Mouse (Mus musculus): Measurements from ENCODE around the gene Bpifa3.
"Not testable (repeated sequence)": the region's sequence is repeated elsewhere in the genome, so short reads cannot be mapped to it uniquely, and the experiment has no call there.

The Bpifa3 gene

GRCm38 (mm10) chr2:154130120-154130519 lies at the start of gene Bpifa3:
TSS of gene Bpifa3 (plus strand) at chr2:154130336.
- DNase-seq = no peak

DNA sequence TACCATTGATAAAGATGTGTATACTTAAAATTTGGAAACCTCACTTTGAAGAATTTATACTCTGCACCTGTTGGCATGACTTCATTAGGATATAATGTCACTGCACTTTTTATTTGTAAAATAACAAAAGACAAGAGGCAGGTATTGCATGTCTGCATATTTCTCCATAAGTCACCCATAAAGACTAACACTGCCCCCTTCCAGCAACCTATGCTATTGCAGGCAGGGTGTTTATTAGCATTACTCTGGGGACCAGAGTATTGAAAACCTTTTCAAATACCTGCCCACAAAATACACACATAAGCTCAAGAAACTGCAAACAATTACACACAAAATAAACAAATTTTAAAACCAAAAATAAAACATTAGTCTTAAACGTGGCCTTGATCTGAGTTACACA lies 32.4 kb upstream of the Bpifa3 start:
- DNase-seq = no peak

DNA sequence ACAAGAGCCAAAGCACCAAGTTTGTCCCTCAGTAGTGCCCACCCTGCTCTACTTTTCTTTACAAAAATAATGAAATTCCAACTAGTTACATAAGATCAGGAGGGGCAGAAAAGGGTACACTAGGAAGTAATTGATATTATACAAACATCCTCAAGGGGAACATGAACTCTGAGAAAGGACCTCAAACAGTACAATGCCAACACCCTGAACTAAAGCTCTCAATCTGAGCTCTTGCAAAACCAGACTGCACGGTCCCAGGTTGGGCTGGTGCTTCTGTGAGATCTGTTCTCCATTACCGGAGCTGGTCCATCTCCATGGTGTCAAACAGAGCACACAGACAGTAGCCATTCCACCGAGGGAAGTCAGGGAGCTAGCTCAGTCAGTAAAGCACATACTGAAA lies 12.8 kb upstream of the Bpifa3 start:
- DNase-seq = no peak

GRCm38 (mm10) chr2:154142580-154142979 lies 12.4 kb downstream of the Bpifa3 start, which contains the start of gene Bpifa1:
TSS of gene Bpifa1 (plus strand) at chr2:154142880.
- no peak for DNase-seq

DNA sequence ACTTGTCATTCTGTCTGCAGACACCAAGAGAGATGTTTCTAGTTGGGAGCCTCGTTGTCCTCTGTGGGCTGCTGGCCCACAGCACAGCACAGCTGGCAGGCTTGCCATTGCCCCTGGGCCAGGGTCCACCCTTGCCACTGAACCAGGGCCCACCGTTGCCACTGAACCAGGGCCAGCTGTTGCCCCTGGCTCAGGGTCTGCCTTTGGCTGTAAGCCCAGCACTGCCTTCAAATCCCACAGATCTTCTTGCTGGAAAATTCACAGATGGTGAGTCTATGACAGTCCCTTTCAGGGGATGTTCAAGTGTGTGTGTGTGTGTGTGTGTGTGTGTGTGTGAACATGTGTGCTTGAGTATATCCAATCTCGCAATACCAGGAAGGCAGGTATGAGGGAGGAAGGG lies 13.6 kb downstream of the Bpifa3 start:
- DNase-seq = no peak

- DNase-seq = no peak
Observed at GRCm38 (mm10) chr2:154147496-154147895, 17.4 kb downstream of the Bpifa3 start.

DNA sequence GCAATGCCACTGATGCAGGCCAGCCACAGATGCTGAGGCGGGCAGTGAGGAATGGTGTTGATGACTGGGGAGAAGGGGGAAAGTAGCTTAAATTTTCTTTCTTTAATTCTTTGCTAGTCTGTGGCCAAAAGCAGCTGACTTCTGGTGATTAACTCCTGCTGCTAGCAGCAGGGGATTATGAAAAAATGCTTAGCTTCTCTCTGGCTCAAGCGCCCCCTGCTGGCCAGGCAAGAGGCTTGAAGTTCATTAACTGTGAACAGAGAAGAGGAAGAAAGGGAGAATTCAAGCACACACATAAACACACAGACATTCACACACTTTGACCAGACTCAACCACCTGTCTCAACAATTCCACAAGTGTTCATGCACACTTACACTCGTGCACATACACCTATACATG lies 28.3 kb downstream of the Bpifa3 start:
- DNase-seq = no peak

- DNase-seq = no peak
Observed at GRCm38 (mm10) chr2:154162307-154162706, 32.2 kb downstream of the Bpifa3 start, which contains the start of gene Bpifa5. TSS of gene Bpifa5 (plus strand) at chr2:154162607.

DNA sequence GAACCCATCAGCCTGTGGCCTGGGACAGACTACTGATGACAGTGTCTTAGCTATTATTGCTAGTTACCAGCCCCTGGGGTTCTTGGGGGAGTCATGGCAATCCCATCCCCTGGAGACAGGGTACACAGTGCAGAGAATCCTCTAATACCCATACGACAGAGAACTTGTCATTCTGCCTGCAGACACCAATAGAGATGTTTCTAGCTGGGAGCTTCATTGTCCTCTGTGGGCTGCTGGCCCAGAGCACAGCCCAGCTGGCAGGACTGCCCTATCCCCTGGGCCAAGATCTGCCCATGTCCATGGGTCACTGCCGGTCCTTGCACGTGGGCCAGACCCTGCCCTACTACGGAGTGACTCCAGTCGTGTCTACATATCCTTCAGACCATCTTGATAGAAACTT lies 33.2 kb downstream of the Bpifa3 start:
- DNase-seq = no peak

- DNase-seq = no peak
Observed at GRCm38 (mm10) chr2:154169172-154169571, 39.0 kb downstream of the Bpifa3 start.

DNA sequence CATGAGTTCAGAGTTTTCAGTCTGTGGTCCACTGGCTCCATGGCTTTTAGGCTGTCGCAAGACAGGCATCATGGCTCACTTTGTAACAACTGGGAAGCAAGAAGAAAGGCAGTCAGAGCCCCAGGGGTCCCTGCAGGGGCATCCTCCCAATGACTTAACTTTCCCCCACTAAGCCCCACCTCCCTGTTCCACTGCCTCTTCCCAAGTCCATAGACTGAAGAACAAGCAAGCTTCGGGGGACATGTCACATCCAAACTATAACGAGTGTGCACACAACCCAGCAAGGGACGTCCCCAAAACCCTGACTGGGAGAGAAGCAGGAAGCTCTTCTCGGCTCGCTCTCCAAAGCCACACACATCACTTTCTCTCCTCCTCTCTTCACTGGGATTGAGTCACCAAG lies 41.5 kb downstream of the Bpifa3 start:
- no peak for DNase-seq

DNA sequence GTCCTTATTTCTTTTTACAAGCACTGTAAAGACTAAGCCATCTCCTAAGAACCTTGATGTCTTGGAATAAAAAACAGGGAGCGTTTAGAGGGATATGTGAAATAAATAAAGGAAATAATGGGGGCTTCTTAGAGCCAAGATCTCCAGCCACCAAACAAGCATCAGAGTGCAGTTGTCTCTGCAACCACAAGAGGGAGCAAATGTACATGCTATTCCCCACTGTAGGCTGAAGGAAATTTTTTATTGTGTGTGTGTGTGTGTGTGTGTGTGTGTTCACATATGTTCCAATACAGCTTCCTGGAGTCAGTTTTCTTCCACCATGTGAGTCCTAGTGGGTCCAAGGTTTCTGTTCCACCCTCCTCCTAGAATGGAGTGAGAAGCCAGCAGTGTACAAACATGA lies 43.2 kb downstream of the Bpifa3 start:
- DNase-seq = peak; percentile 18

GRCm38 (mm10) chr2:154181900-154182299 lies 51.8 kb downstream of the Bpifa3 start:
- not testable (repeated sequence) for DNase-seq

DNA sequence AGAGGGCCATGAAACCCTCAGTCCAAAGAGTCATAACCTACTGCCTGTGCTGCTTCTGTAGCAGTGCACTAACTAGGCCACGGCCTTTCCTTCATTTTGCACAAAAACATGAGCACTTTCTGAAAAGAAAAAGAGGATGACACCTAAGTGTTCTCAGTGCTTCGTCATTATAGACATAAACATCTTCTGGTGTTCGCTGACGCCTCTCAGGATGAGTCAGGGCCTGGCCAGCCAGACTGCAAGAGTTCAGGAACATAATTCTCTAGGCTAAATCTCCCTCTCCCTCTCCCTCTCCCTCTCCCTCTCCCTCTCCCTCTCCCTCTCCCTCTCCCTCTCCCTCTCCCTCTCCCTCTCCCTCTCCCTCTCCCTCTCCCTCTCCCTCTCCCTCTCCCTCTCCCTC lies 52.9 kb downstream of the Bpifa3 start:
- DNase-seq = not testable (repeated sequence)

- no peak for DNase-seq
Observed at GRCm38 (mm10) chr2:154185319-154185718, 55.2 kb downstream of the Bpifa3 start.

DNA sequence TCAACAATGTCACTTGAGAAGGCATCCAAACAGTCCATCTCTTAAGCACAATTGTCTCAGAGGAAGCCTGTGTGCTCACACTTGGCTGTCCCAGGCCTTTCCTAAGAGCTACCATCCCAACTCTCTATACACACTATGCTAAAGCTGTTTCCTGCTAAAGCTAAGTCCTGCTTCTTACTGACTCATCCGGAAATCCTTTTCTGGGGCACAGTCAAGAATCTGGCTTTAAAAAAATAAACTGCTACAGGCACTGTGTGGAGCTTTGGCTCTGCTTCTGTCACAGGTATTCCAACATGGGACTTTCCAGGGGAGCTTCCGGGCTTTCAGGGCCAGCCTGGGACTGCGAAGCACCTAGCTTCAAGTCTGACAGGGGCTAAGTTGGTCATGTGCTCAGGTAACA lies 55.6 kb downstream of the Bpifa3 start:
- no peak for DNase-seq

DNA sequence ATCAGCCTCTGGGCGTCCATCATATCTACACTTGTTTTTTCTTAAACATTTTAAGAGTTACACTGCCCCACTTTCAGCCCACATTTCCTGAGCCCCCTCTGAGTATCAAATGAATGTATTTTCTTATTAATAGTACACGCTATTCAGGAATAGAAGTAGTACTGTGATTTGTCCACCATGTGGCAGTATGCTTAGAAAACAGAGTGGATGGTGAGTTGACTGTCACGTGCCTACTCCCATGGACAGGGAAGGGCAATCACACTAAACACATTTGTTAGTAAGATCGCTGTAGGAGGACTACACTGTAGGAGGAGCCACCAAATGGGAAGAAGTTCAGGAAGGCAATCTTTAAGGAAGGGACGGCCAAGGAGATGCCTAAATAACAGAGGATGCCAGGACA lies 57.3 kb downstream of the Bpifa3 start:
- no peak for DNase-seq

Data from right cerebral cortex, postnatal 25 days (tissue).